Mouse (Mus musculus) midbrain, embryonic 14.5 days (tissue): ENCODE results near the gene Ywhab. TPM values are rescaled to one million over a fixed set of nuclear protein-coding genes. Genes with fewer than 3 reads are reported as not detected.

Experiments
- ATAC-seq: fragments of 200-750 bp; cut with Nextera tagmentation; 2 replicates; pipeline ENCODE4 v1.8.0; 2017; ENCODE audit warnings: moderate number of reproducible peaks, moderate library complexity; ENCODE audit not compliant: low FRiP score, low TSS enrichment
- DNase-seq: peaks from one replicate; pipeline ENCODE4 v3.0.0-alpha.2; 2015
- H3K27ac ChIP-seq: fragments of 300-500 bp; sonication (generic); replicated peaks from 2 replicates; pipeline ENCODE4 v1.5.1; 2014; ENCODE audit warnings: mild to moderate bottlenecking, low read depth, low read length, moderate library complexity
- H3K27me3 ChIP-seq: fragments of 300-500 bp; sonication (generic); 2 replicates; pipeline ENCODE4 v1.6.1; 2014; ENCODE audit warnings: low read length, control low read depth, mixed read lengths; ENCODE audit not compliant: control insufficient read depth, insufficient read depth
- H3K36me3 ChIP-seq: fragments of 300-500 bp; sonication (generic); 2 replicates; pipeline ENCODE4 v1.6.1; 2014; ENCODE audit warnings: low read length, control low read depth; ENCODE audit not compliant: control insufficient read depth, insufficient read depth
- H3K4me1 ChIP-seq: fragments of 300-500 bp; sonication (generic); 2 replicates; pipeline ENCODE4 v1.6.1; 2014; ENCODE audit warnings: mild to moderate bottlenecking, antibody characterized with exemption, low read length, control low read depth; ENCODE audit not compliant: control insufficient read depth, insufficient read depth
- H3K4me2 ChIP-seq: fragments of 300-500 bp; sonication (generic); 2 replicates; pipeline ENCODE4 v1.6.1; 2014; ENCODE audit warnings: mild to moderate bottlenecking, low read length, moderate library complexity
- H3K4me3 ChIP-seq: fragments of 300-500 bp; sonication (generic); replicated peaks from 2 replicates; pipeline ENCODE4 v1.5.1; 2014; ENCODE audit warnings: low read depth, low read length
- H3K9ac ChIP-seq: fragments of 300-500 bp; sonication (generic); replicated peaks from 2 replicates; pipeline ENCODE4 v1.6.1; 2014; ENCODE audit warnings: mild to moderate bottlenecking, low read length, moderate library complexity
- H3K9me3 ChIP-seq: fragments of 300-500 bp; sonication (generic); 2 replicates; pipeline ENCODE4 v1.6.1; 2016; ENCODE audit warnings: low read length, control low read depth, mixed read lengths; ENCODE audit not compliant: control insufficient read depth
- WGBS: fragments of 180-500 bp; shearing (Covaris S2); extraction: QIAGEN DNeasy Blood & Tissue Kit; methylation state at CpG from one replicate; pipeline ENCODE4 v1.1.7; 2014; 5-methylcytosine and 5-hydroxymethylcytosine counted together
- polyA plus RNA-seq: library from polyadenylated mRNA; unstranded; fragments of >200 nt; fragmentation: Nextera tagmentation; extraction: Ambion mirVana; gene quantifications from 2 replicates; pipeline ENCODE4 v1.2.1, GENCODE M21; 2014

Ywhab gene
- polyA plus RNA-seq, 1 experiment from 2014 or later = 437 TPM

DNA sequence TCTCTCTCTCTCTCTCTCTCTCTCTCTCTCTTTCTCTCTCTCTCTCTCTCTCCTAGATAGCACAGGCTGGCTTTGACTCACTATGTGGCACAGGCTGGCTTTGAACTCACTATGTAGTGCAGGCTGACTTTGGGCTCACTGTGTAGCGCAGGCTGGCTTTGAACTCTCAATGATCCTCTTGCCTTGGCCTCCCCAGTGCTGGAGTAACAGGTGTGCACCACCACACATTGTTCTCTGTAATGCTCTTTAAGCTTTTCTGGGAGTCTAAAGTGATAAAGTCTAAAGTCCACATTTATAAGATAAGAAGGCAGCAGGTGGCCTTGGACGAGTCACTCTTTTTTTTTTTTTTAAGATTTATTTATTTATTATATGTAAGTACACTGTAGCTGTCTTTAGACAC, 46.8 kb downstream of the Ywhab start:
- no peaks in the 10 kb centered on the region for H3K36me3 ChIP-seq
- 89% methylated on average over 2 of the region's 2 CpGs for WGBS
- H3K27me3 ChIP-seq = no peaks in the 10 kb centered on the region
- no peak overlapping the region for H3K4me2 ChIP-seq
- no peak overlapping the region for H3K4me3 ChIP-seq
- DNase-seq (no peak), ATAC-seq (no peak)
- no peaks in the 10 kb centered on the region for H3K4me1 ChIP-seq
- no peaks in the 10 kb centered on the region for H3K9me3 ChIP-seq
- no peak overlapping the region for H3K9ac ChIP-seq
- no peak overlapping the region for H3K27ac ChIP-seq

GRCm38 (mm10) chr2:164047197-164047690, 52.5 kb downstream of the Ywhab start:
- DNase-seq (peak; percentile 40), ATAC-seq (no peak; the same call in 1 of the 2 replicates)
- peaks cover 5% of the 10 kb centered on the region for H3K36me3 ChIP-seq
- peak overlapping the region; percentile 15; the same call in 1 of the 2 replicates for H3K4me3 ChIP-seq
- H3K4me1 ChIP-seq = no peaks in the 10 kb centered on the region
- peak overlapping the region; percentile 45 for H3K4me2 ChIP-seq
- no peaks in the 10 kb centered on the region for H3K27me3 ChIP-seq
- no peak overlapping the region for H3K9ac ChIP-seq
- no peak overlapping the region for H3K27ac ChIP-seq
- 4% methylated on average over 10 of the region's 16 CpGs for WGBS
- H3K9me3 ChIP-seq = no peaks in the 10 kb centered on the region

DNA sequence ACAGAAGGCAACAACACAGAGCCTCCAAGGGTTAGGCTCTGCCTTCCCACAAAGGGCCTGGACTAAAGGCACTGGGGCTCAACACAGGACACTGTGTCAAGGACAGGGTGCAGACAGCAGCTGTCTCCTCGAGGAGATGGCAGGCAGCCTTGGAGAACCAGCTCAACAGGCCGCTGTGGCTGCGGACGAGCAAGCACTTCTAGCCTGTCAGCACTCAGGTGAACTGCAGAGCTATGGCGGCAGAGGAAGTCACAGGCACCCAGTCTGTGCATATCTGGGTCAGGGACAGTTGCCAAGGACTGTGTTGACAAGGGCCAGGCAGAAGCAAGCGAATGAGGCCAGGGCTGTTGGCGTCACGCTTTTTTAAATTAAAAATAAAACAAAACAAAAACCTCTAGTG, 59.0 kb downstream of the Ywhab start:
- no peak overlapping the region for H3K4me3 ChIP-seq
- 93% methylated on average over 8 of the region's 8 CpGs for WGBS
- H3K4me1 ChIP-seq = no peaks in the 10 kb centered on the region
- H3K36me3 ChIP-seq = peaks cover 64% of the 10 kb centered on the region
- H3K9me3 ChIP-seq = no peaks in the 10 kb centered on the region
- DNase-seq (no peak), ATAC-seq (no peak)
- no peak overlapping the region for H3K27ac ChIP-seq
- H3K4me2 ChIP-seq = no peak overlapping the region
- H3K27me3 ChIP-seq = no peaks in the 10 kb centered on the region
- no peak overlapping the region for H3K9ac ChIP-seq

DNA sequence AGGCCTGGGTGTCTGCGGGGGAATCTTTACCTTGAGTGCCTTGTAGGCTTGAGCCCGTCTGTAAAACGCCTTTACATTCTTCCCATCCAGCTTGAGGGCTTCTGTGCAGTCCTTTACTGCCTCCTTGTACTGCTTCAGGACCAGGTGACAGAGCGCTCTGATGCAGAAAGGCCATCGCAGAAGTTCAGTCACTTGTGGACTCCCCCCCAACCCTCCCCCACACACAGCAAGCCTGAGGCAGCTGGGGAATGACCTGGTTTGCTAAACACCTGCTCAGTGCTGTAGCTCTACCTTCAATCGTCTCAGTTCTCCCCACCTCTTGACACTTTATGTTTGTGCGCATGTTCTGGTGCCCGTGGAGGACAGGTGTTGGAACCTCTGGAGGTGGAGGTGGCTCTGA, 59.9 kb downstream of the Ywhab start:
- ATAC-seq = no peak
- no peak overlapping the region for H3K4me2 ChIP-seq

GRCm38 (mm10) chr2:164059634-164060235, 65.0 kb downstream of the Ywhab start:
- Histone ChIP-seq H3K27ac (no peak overlapping the region), H3K9me3 (no peaks in the 10 kb centered on the region), H3K4me3 (no peak overlapping the region), H3K4me2 (no peak overlapping the region), H3K27me3 (no peaks in the 10 kb centered on the region), H3K9ac (no peak overlapping the region), H3K36me3 (peaks cover 80% of the 10 kb centered on the region), H3K4me1 (no peaks in the 10 kb centered on the region)
- no peak for DNase-seq
- no peak for ATAC-seq
- WGBS = 95% methylated on average over 8 of the region's 8 CpGs

More for the DNA sequence above, 59.9 kb downstream of the Ywhab start:
- no peaks in the 10 kb centered on the region for H3K9me3 ChIP-seq
- no peak for DNase-seq
- no peaks in the 10 kb centered on the region for H3K27me3 ChIP-seq
- peaks cover 73% of the 10 kb centered on the region for H3K36me3 ChIP-seq
- no peak overlapping the region for H3K4me3 ChIP-seq
- no peak overlapping the region for H3K27ac ChIP-seq
- no peaks in the 10 kb centered on the region for H3K4me1 ChIP-seq
- 96% methylated on average over 8 of the region's 8 CpGs for WGBS
- H3K9ac ChIP-seq = no peak overlapping the region

Other genes with a start within 250 kb of the Ywhab start
- gene Ada, start 244.7 kb upstream of the Ywhab start, polyA plus RNA-seq = 2.8 and 3.4 TPM in 2 replicates
- gene Ccn5, start 174.1 kb upstream of the Ywhab start, polyA plus RNA-seq = 0.57 and 0.70 TPM in 2 replicates
- not detected in 2 replicates for gene Kcnk15, start 141.3 kb upstream of the Ywhab start, polyA plus RNA-seq
- 6.2 and 11.8 TPM in 2 replicates for gene Rims4, start 76.3 kb upstream of the Ywhab start, polyA plus RNA-seq
- 0.92 and 1.6 TPM in 2 replicates for gene Pabpc1l, start 30.5 kb downstream of the Ywhab start, polyA plus RNA-seq
- gene Stk4, start 75.4 kb downstream of the Ywhab start, polyA plus RNA-seq = 26.3 and 35.0 TPM in 2 replicates
- 46.3 and 50.3 TPM in 2 replicates for gene Tomm34, start 76.2 kb downstream of the Ywhab start, polyA plus RNA-seq
- gene Kcns1, start 176.2 kb downstream of the Ywhab start, polyA plus RNA-seq = 0.62 and 2.1 TPM in 2 replicates
- not detected in 2 replicates for gene Wfdc5, start 187.8 kb downstream of the Ywhab start, polyA plus RNA-seq
- gene Wfdc12, start 195.6 kb downstream of the Ywhab start, polyA plus RNA-seq = not detected in 2 replicates
- gene Wfdc15a, start 205.2 kb downstream of the Ywhab start, polyA plus RNA-seq = not detected in 2 replicates
- gene Wfdc15b, start 226.7 kb downstream of the Ywhab start, polyA plus RNA-seq = not detected in 2 replicates
- gene Svs2, start 243.5 kb downstream of the Ywhab start, polyA plus RNA-seq = not detected in 2 replicates